Mouse (Mus musculus) cerebellum, adult 8-10 months (tissue): ENCODE data around the gene Gm21983.

ENCODE experiments used
- DNase-seq: peaks from one replicate; pipeline ENCODE4 v3.0.0; 2022

The Gm21983 gene

DNA sequence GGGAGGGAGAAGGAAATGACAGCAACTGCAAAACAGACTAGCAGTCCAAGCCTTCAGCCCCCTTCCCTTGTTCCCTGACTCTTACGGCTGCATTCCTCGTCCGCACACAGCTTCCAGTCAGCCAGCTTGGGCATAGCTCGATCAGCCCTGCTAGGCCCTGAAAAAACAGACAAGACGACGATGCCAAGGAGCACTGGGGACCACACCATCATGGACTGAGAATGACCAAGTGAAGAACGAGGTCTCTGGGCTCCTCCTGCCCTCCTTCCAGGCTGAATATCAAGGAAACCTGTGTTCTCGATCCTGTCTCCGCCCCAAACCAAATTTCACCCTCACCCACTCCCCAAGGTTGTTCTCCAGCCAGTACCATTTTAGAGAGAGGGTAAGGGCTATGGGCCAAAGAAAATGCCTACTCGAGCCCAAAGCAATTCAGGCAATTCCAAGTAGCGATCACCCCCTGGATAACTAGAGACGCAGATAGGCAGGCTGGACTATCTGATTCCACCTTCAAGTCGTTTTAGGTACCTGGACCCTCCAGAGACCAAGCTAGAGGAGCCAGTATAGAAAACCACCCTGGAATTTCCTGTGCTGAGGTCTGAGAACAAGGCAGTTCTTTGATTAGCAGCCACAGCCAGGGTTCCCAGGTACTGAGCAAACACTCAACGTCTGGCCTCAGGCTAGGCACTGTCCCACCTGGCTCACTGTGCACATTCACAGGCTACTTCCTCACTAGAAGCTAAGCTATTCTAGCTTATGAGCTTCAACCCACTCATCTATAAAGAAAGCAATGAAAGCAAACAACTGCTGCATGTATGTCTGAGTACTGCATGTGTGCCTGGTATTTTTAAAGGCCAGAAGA lies at the start of gene Gm21983, which contains the start of gene Mia:
Gene Gm21983, minus strand, starts transcription at position 250 of the 859 bp plus-strand sequence.
Gene Mia, minus strand, starts transcription at position 321 of the 859 bp plus-strand sequence.
- no peak for DNase-seq

DNA sequence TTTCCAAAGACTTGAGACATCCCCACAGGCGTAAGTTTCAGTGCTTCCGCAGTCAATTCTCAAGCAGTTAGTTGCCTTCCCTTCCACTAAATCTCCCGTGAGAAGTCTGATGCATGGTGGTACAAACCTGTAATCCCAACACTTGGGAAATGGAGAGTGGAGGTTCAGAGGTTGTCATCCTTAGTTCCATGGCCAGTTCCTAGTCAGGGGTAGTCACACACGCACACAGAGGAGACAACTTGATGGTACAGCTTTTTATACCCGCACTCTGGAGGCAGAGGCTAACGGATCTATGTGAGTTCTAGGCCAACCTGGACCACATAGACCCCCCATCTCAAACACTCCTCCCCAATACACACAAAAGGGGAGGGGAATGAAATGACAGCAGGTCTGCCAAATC lies 48.0 kb upstream of the Gm21983 start:
- DNase-seq = no peak

DNA sequence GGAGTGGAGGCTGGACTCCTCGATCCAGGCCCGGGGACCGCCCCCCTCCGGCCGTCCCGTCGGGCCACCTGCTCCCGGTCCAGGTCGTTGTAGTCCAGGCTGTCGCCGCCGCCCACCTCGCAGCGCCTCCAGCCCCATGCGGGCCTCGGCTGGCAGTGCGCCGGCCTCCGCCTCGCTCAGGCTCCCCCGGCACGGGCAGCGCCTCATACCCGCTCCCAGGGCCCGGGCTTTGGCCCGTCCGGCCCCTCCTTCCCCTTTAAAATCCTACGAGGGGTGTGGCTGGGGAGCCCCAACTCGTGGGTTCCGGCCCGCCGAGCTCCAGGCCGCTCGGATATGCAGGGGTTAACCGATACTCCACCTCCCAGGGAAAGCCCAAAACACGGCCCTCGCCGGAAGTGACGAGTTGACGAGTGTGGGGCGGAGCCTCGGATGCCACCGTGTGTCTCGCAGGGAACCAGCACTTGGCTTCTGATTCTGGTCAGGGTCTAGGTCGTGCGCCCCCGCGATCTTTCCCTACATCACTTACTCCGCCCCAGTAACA lies 47.5 kb upstream of the Gm21983 start, which contains the start of gene Itpkc:
Gene Itpkc, minus strand, starts transcription at position 381 of the 541 bp plus-strand sequence.
- DNase-seq = peak; percentile 84

- no peak for DNase-seq
Observed at GRCm38 (mm10) chr7:27227676-27228075, 46.8 kb upstream of the Gm21983 start.

DNA sequence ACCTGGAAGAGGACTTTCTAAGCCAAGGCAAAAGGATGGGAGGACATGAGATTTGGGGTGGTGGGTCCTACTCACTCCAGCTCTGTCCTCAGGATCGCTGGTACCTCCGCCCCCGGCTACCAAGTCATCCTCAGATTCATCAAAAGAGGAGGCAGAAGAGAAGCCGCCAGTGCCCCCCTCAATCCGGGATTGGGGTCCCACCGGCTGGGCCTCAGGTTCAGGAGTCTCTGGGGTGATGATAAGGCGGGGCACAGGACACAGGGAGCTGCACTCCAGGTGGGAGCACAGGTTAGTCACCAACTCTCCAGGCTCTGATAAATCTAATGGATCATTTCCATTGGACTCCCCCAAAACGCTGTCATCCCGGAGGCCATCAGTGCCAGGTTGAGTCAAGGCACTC lies 46.4 kb upstream of the Gm21983 start:
- peak; percentile 44 for DNase-seq

DNA sequence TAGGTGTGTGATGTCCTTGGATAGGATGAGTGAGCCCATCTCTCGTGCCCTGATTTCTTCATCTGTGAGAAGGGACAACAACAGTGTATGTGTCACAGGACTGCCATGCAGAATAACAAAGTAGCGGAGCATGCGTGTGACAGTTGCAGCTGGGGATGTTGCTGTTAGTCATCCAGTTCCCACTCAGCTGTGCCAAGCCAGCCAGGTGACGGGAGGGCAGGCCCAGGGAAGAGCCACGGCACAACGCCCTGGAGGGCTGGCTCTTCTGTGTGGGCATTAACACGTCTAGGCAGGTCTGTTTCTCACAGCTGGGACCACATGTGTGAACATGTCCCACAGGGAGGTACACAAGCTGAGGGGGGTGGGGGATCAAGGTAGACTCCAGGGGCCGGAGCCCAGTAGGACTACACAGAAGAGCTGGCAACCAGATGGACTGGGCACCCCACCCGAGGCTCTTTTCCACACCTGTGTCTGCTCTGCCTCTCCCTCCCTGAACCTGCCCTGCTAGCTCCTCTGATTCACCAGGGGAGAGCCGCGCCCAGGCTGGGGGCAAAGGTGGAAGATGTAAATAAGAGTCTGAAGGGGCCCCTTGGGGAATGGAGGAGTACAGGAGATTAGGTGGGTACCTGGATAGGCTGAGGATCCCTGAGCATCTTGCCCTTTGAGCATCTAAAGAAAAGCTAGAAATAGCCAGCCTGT lies 44.1 kb upstream of the Gm21983 start:
- no peak for DNase-seq

DNA sequence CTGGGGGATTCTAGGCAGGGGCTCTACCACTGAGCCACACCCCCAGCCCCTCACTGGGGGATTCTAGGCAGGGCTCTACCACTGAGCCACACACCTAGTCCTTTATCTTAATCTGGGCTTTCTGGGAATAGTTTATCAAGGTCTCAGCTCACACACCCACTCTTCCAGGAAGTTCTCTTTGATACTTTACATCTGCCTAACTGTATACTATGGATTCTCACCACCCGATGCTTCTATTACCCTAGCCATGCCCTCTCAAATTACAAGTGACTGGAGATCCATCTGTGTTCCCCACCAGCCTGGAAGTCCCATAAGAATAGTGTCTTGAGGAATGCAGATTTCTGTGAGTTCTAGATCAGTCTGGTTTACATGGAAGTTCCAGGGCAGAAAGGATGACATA lies 41.7 kb upstream of the Gm21983 start:
- no peak for DNase-seq

DNA sequence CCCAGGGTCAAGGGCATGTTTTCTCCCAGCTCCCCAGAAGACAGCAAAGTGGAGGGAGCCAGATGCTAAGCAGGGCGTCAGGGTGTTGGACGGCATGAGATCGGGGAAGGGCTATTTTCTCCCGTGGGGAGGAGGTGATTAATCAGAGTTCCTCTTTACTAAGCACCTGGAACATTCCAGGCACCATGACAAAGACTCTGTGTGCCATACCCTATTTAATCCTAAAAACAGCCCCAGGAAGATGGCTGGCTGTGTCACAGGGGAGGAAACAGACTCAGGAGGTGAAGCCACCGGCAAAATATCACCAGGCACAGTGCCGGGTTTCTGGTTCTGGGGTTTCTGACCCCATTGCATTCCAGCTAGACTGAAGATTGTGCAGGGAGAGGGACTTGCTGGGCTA lies 41.1 kb upstream of the Gm21983 start:
- DNase-seq = no peak

- DNase-seq = no peak
Observed at GRCm38 (mm10) chr7:27219937-27220336, 39.1 kb upstream of the Gm21983 start.

- DNase-seq = peak; percentile 56
Observed at GRCm38 (mm10) chr7:27218586-27218985, 37.7 kb upstream of the Gm21983 start.

DNA sequence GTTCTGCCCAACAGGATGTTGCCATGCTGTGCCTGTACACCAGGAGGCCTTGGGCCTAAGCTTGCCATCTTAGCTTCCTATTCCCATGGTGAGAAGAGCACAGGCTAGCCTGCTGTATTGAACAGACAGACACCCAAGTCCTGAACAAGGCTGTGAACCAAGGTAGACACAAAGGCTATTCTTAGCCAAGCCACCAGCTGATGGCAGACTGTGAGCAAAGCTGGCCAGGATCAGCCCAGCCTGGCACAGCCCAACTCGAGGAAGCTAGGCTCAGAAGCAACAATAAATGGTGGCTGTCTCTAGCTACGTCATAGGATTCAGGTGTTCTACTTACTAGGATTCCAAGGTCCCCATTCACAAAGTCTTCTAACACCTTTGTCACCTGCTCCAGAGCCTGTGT lies 31.7 kb upstream of the Gm21983 start:
- no peak for DNase-seq

- DNase-seq = no peak
Observed at GRCm38 (mm10) chr7:27203730-27204449, 23.0 kb upstream of the Gm21983 start.

- no peak for DNase-seq
Observed at GRCm38 (mm10) chr7:27198779-27199178, 17.9 kb upstream of the Gm21983 start.

GRCm38 (mm10) chr7:27198355-27198754 lies 17.5 kb upstream of the Gm21983 start:
- no peak for DNase-seq

- no peak for DNase-seq
Observed at GRCm38 (mm10) chr7:27197634-27198033, 16.7 kb upstream of the Gm21983 start.

- no peak for DNase-seq
Observed at GRCm38 (mm10) chr7:27197136-27197535, 16.2 kb upstream of the Gm21983 start.

DNA sequence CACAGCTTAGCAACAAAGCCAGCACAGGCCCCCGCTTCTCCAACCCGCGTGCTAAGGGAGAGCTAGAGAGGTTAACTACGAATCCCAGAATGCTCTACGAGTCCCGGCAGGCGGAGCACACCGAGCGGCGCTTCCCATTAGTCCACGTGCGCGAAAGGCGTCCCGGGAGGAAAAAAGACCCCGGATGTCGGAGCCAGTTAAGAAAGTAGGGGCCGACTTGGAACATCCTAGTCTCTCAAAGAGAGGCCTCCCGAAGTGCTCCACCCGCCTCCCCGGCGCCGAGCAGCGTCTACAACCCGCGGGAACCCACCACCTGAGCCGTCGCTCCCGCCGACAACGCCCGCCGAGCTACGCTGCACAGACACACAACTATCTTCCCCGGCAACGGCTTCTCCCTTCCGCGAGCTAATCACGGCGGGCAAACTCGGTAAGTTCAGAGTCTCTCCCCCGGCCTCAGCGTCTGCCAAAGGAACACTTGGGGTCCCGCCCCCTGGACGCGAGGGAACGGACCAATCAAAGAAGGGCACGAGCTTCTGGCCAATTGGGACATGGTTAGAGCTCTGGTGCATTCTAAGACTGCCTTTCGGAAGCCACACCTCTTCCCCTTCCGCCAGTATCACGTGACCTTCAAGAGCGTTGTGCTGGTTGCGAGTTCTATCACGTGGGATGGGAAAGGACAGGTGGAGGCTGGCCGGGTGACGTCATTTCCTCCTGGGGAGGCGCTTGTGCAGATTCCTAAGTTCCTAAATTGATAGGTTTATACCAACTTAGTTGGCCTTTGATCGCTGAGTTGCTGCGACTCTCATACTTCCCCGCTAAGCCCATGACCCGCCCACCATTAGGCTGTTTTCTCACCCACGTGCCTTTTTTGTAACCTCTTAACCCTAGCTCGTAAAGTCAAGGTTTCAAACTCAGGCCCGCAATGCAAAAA lies 15.1 kb upstream of the Gm21983 start, which contains the start of the genes BC024978 and Snrpa:
Gene BC024978, plus strand, starts transcription at position 101 of the 931 bp plus-strand sequence.
Gene Snrpa, minus strand, starts transcription at position 591 of the 931 bp plus-strand sequence.
- DNase-seq = peak; percentile 91

GRCm38 (mm10) chr7:27193731-27194130 lies 12.8 kb upstream of the Gm21983 start:
- no peak for DNase-seq

GRCm38 (mm10) chr7:27192434-27192833 lies 11.5 kb upstream of the Gm21983 start:
- DNase-seq = no peak

- no peak for DNase-seq
Observed at GRCm38 (mm10) chr7:27189271-27189931, 8.5 kb upstream of the Gm21983 start.

- no peak for DNase-seq
Observed at GRCm38 (mm10) chr7:27185986-27186385, 5.1 kb upstream of the Gm21983 start.
